Mouse (Mus musculus) thymus, postnatal 10 days (tissue): ENCODE results near the gene Nanos3.
A peak's percentile ranks its signal among the peaks of the same experiment; 100 is the strongest.

ENCODE experiments used
- DNase-seq, 2 experiments: peaks; one replicate each; pipeline ENCODE4 v3.0.0; 2021; ENCODE audit warnings: low spot score in 2 of 2

Nanos3 gene

GRCm38 (mm10) chr8:84127202-84127901, 57.7 kb downstream of the Nanos3 start:
- DNase-seq: peak; percentile 62 to 69

GRCm38 (mm10) chr8:84126742-84127141, 58.3 kb downstream of the Nanos3 start:
- no peak for DNase-seq

- DNase-seq: no peak
Observed at GRCm38 (mm10) chr8:84125656-84126055, 59.4 kb downstream of the Nanos3 start, which contains the start of gene Podnl1. Gene Podnl1, plus strand, starts transcription at chr8:84125989.
